Mouse (Mus musculus): ENCODE results near the gene Dffa. TPM values are rescaled to one million over a fixed set of nuclear protein-coding genes. Genes with fewer than 3 reads are reported as not detected.
A peak's percentile ranks its signal among the peaks of the same experiment; 100 is the strongest.
"Not testable (repeated sequence)": the region's sequence is repeated elsewhere in the genome, so short reads cannot be mapped to it uniquely, and the experiment has no call there.

Dffa gene
- total RNA-seq, 2 experiments from 2014 or later: 24.4 to 24.9 TPM

GRCm38 (mm10) chr4:149097956-149098355 is 6.0 kb upstream of the Dffa start:
- no peak for DNase-seq (ENCODE audit: low spot score in 2 of 2)

- no peak for DNase-seq (ENCODE audit: low spot score in 2 of 2)
Observed at GRCm38 (mm10) chr4:149098571-149098970, 5.4 kb upstream of the Dffa start.

- DNase-seq (ENCODE audit: low spot score in 2 of 2): peak; percentile 63 to 87
Observed at GRCm38 (mm10) chr4:149099369-149100017, 4.5 kb upstream of the Dffa start, which contains the start of gene Pex14. Gene Pex14 (minus strand): TSS chr4:149099876.

- DNase-seq (ENCODE audit: low spot score in 2 of 2): not testable (repeated sequence)
Observed at GRCm38 (mm10) chr4:149100449-149100848, 3.5 kb upstream of the Dffa start.

GRCm38 (mm10) chr4:149101456-149101855 is 2.5 kb upstream of the Dffa start:
- DNase-seq (ENCODE audit: low spot score in 2 of 2): no peak

GRCm38 (mm10) chr4:149119978-149120562 is 16.1 kb downstream of the Dffa start:
- not testable (repeated sequence) for DNase-seq (ENCODE audit: low spot score in 2 of 2)

- DNase-seq (ENCODE audit: low spot score in 2 of 2): no peak
Observed at GRCm38 (mm10) chr4:149123432-149123831, 19.5 kb downstream of the Dffa start.

GRCm38 (mm10) chr4:149125341-149126114 is 21.6 kb downstream of the Dffa start:
- DNase-seq (ENCODE audit: low spot score in 2 of 2): no peak

GRCm38 (mm10) chr4:149126115-149126509 is 22.2 kb downstream of the Dffa start:
- no peak for DNase-seq (ENCODE audit: low spot score in 2 of 2)

GRCm38 (mm10) chr4:149126663-149127062 is 22.7 kb downstream of the Dffa start, which contains the start of gene Cort:
Gene Cort (minus strand): TSS chr4:149126763.
- DNase-seq (ENCODE audit: low spot score in 2 of 2): no peak

GRCm38 (mm10) chr4:149128467-149128866 is 24.5 kb downstream of the Dffa start:
- DNase-seq (ENCODE audit: low spot score in 2 of 2): no peak

- no peak for DNase-seq (ENCODE audit: low spot score in 2 of 2)
Observed at GRCm38 (mm10) chr4:149131021-149131752, 27.2 kb downstream of the Dffa start.

- no peak for DNase-seq (ENCODE audit: low spot score in 2 of 2)
Observed at GRCm38 (mm10) chr4:149131789-149132565, 28.0 kb downstream of the Dffa start.

- DNase-seq (ENCODE audit: low spot score in 2 of 2): no peak
Observed at GRCm38 (mm10) chr4:149133395-149133794, 29.4 kb downstream of the Dffa start.

- DNase-seq (ENCODE audit: low spot score in 2 of 2): no peak
Observed at GRCm38 (mm10) chr4:149136116-149136850, 32.3 kb downstream of the Dffa start.

- peak; percentile 81 to 92 for DNase-seq (ENCODE audit: low spot score in 2 of 2)
Observed at GRCm38 (mm10) chr4:149136982-149137770, 33.2 kb downstream of the Dffa start, which contains the start of gene Cenps. Gene Cenps (minus strand): TSS chr4:149137629.

GRCm38 (mm10) chr4:149138515-149138914 is 34.6 kb downstream of the Dffa start:
- no peak for DNase-seq (ENCODE audit: low spot score in 2 of 2)

- DNase-seq (ENCODE audit: low spot score in 2 of 2): no peak
Observed at GRCm38 (mm10) chr4:149143594-149143993, 39.6 kb downstream of the Dffa start.

- DNase-seq (ENCODE audit: low spot score in 2 of 2): peak; percentile 48 to 61
Observed at GRCm38 (mm10) chr4:149144459-149144858, 40.5 kb downstream of the Dffa start.

Measured in adrenal gland, postnatal 4 days (tissue).